Mouse (Mus musculus) ovary, adult 2 months (tissue): ENCODE measurements around the gene Trappc4. TPM values are rescaled to one million over a fixed set of nuclear protein-coding genes. Genes with fewer than 3 reads are reported as not detected.

Experiments used
- polyA plus RNA-seq: library from polyadenylated mRNA; depleted of rRNA; stranded (reverse); fragments of >200 nt; gene quantifications from 2 replicates; pipeline ENCODE4 v1.2.3, GENCODE M21; 2012; rRNA removed

Trappc4 gene
- polyA plus RNA-seq: 42.0 and 46.1 TPM in 2 replicates

DNA sequence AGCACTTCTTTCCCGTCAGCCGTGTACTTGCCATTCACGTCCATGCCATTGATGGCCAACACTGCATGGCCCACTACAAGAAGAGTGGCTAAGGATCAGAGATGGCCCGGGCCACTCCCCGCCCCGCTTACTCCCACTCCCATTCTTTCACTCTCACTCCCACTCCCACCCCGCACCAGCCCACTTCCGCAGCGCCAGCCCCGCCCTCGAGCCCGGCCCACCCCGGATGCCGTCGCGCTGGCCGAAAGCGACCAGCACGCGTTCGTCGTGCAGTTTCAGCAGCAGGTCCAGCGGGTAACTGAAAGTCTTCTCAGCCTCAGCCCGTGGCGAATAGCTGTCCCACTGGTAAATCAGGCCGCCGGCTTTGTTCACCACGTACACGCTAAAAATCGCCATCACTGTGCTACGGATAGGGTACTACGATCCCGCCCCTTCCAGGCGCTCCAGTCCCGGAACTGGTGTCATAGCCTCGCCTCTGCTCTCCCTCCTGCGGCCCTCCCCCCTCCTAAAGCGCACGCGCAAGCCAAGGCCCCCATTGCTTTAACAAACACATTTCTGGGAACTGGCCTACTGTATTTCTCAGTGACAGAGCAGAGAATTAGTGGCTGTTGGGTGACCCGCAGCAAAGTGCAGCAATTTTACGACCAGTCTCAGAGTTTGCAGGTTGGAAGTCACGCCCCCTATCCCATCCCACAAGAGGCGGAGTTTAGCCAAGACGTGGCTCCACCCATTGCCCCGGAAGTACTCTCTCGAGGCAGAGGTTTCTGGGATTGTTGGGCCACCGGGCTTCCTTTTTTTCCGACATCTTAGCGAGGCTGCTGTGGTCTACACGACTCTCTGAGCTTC, at the start of gene Trappc4, which contains the start of gene Rps25:
Gene Trappc4 (minus strand): TSS at position 695 of the 846 bp plus-strand sequence.
Gene Rps25 (plus strand): TSS at position 234 of the 846 bp plus-strand sequence.

GRCm38 (mm10) chr9:44454891-44455220, 47.5 kb upstream of the Trappc4 start, which contains the start of gene Upk2:
Upk2 (minus strand) TSS chr9:44454976.

DNA sequence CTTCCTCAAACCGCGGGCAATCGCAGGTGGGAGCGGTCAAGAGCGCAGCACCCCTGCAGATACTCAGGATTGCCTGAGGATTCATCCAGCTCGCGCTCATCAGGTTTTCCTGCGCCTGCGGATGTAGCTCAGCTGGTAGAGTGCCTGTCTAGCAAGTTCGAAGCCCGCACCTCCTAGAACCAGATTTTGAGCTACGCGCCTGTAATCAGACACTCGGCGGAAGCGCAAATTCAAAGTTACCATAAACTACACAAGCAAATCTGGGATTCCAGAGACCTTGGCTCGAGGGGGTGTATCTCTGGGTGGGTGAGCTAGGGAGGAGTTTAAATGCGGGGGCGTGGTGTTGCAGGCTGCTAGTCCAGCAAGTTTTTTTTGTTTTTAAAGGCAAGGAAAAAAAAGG, 33.6 kb upstream of the Trappc4 start, which contains the start of gene Foxr1:
Gene Foxr1 (minus strand): TSS at position 176 of the 400 bp plus-strand sequence.

DNA sequence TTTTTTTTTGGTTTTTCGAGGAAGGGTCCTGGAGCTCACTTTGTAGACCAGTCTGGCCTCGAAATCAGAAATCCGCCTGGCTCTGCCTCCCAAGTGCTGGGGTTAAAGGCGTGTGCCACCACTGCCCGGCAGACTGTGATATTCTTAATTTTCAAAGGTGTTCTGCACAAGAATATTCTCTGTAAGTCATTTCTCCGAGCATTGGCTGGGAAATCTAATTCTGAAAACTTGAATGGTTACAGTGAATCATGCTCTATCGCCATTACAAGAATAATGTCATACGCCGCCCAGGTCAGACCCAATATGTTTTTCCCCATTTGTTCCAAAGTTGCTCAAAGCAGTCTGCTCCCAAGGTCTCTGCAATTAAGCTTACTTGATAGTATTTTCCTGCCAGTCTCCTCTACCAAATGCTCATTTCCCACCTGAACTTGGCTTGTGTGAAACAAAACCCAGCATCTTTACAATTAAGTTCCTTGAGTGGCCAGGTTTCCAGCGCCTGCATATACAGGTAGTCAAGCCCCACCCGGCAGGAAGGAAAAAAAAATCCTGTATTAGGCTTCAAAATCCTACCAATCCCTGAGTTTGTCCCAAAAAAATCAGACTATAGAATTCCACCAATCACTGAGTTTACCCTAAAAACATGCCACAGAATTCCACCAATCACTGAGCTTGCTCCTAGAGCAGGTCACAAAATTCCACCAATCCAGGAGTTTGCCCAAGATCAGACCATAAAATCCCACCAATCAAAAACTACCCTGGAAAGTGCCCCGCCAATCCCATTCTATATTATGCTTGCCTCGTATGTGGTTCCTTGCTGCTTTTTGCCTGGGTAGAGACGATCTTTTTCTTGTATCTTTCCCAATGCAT, 11.4 kb upstream of the Trappc4 start, which contains the start of gene Ccdc84:
Gene Ccdc84 (minus strand): TSS at position 51 of the 867 bp plus-strand sequence.

GRCm38 (mm10) chr9:44396684-44397411, 10.6 kb downstream of the Trappc4 start, which contains the start of gene Slc37a4:
Slc37a4 (plus strand) TSS chr9:44396852.

DNA sequence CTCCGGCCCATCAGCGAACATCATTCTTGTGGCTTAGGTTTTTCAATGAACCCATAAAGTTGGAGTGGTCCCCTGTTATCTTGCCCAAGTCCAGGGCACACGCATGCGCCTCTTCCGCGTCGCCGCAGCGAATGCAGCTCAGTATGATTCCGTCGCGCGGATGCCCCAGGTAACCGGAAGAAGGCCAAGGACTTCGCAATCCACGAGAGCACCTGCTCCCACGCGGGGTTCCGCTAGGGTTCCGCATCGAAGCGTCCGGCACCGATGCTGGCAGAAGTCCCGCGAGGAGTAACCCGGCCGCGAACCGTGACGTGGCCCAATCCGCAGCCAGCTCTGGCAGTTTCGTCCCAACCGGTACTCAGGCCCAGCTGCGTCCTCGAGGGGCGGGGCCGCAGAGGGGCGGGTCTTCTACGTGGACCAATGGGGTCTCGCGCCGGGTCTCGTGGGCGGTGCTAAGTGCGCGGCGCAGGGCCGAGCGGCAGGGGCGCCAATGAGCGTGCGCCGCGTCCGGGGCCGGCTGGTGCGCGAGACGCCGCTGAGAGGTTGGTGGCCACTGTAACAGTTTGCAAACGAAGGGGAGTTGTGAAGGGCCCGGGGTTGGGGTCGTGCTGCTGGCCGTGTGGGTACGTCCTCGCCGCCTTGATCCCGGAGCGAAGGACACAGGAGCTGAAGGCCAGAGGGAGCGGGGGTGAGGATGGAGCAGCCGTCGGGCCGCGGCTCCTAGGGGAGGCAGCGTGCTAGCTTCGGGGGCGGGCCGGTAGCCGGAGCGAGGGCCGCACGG, 28.2 kb downstream of the Trappc4 start, which contains the start of gene Hyou1:
Gene Hyou1 (plus strand): TSS at position 437 of the 781 bp plus-strand sequence.

DNA sequence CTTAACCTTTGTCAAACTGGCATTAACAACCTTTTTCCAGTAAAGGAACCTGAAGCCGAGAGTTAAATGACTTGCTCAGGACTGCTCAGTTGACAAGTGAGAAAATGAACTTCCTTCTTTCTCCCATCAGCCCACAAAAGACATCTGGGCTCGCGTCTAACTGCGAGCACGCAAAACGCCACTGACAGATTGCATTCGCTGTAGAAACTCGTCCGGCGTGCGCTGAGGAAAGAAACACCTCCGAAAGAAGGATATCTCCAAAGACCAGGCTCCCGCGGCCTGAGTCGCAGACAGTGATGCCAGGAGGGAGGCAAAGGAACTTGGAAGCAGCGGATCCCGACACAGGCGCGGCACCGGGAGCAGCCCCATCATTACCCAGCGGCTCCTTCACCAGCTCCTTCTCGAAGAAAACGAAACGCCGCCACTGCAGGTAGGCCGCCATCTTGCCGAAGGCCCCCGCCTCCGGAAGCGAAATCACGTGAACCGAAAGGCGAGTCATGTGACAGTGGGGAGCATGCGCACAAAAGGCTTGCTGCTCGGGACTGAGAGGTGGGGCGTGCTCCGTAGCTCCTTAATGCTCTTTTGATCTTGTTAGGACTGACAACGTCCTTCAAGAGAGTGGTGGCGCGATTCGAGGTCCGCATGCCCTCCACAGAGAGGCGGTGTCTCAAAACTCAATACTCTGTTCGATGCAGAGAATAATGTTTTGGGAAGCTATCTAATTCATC, 46.0 kb downstream of the Trappc4 start, which contains the start of gene Vps11:
Gene Vps11 (minus strand): TSS at position 481 of the 728 bp plus-strand sequence.

Other genes starting within 250 kb of the Trappc4 start
- 7.6 and 7.7 TPM in 2 replicates for gene Cbl, start 173.6 kb downstream of the Trappc4 start, polyA plus RNA-seq
- gene Ccdc153, start 166.9 kb downstream of the Trappc4 start, polyA plus RNA-seq: 19.7 and 22.5 TPM in 2 replicates
- gene Pdzd3, start 156.1 kb downstream of the Trappc4 start, polyA plus RNA-seq: 0.10 and 0.24 TPM in 2 replicates
- gene Nlrx1, start 139.0 kb downstream of the Trappc4 start, polyA plus RNA-seq: 18.5 and 18.9 TPM in 2 replicates
- 25.8 and 35.0 TPM in 2 replicates for gene Abcg4, start 119.0 kb downstream of the Trappc4 start, polyA plus RNA-seq
- 26.3 and 36.2 TPM in 2 replicates for gene Hinfp, start 101.9 kb downstream of the Trappc4 start, polyA plus RNA-seq
- gene C2cd2l, start 87.3 kb downstream of the Trappc4 start, polyA plus RNA-seq: 57.1 and 60.9 TPM in 2 replicates
- 74.2 and 75.2 TPM in 2 replicates for gene Dpagt1, start 81.6 kb downstream of the Trappc4 start, polyA plus RNA-seq
- gene H2afx, start 72.9 kb downstream of the Trappc4 start, polyA plus RNA-seq: 313 and 370 TPM in 2 replicates
- gene Hmbs, start 63.4 kb downstream of the Trappc4 start, polyA plus RNA-seq: 84.2 and 85.4 TPM in 2 replicates
- 28.5 and 31.4 TPM in 2 replicates for gene Vps11, start 45.9 kb downstream of the Trappc4 start, polyA plus RNA-seq
- 133 and 139 TPM in 2 replicates for gene Hyou1, start 28.1 kb downstream of the Trappc4 start, polyA plus RNA-seq
- gene Slc37a4, start 10.7 kb downstream of the Trappc4 start, polyA plus RNA-seq: 20.4 and 23.3 TPM in 2 replicates
- gene Rps25, start 461 bp downstream of the Trappc4 start, polyA plus RNA-seq: 70.5 and 98.9 TPM in 2 replicates
- 23.6 and 25.2 TPM in 2 replicates for gene Ccdc84, start 11.0 kb upstream of the Trappc4 start, polyA plus RNA-seq
- 1.7 and 1.8 TPM in 2 replicates for gene Foxr1, start 33.5 kb upstream of the Trappc4 start, polyA plus RNA-seq
- 0.29 and 0.55 TPM in 2 replicates for gene Upk2, start 47.4 kb upstream of the Trappc4 start, polyA plus RNA-seq
- gene Bcl9l, start 75.2 kb upstream of the Trappc4 start, polyA plus RNA-seq: 60.2 and 63.2 TPM in 2 replicates
- 0.13 and 0.69 TPM in 2 replicates for gene Cxcr5, start 154.3 kb upstream of the Trappc4 start, polyA plus RNA-seq
- 18.5 and 18.9 TPM in 2 replicates for gene Ddx6, start 197.3 kb upstream of the Trappc4 start, polyA plus RNA-seq